Mouse (Mus musculus): Measurements from ENCODE around the gene Tfap4. TPM values are rescaled to one million over a fixed set of nuclear protein-coding genes. Genes with fewer than 3 reads are reported as not detected.

The Tfap4 gene
- polyA plus RNA-seq, 1 experiment from 2014 or later: 6.4 TPM

DNA sequence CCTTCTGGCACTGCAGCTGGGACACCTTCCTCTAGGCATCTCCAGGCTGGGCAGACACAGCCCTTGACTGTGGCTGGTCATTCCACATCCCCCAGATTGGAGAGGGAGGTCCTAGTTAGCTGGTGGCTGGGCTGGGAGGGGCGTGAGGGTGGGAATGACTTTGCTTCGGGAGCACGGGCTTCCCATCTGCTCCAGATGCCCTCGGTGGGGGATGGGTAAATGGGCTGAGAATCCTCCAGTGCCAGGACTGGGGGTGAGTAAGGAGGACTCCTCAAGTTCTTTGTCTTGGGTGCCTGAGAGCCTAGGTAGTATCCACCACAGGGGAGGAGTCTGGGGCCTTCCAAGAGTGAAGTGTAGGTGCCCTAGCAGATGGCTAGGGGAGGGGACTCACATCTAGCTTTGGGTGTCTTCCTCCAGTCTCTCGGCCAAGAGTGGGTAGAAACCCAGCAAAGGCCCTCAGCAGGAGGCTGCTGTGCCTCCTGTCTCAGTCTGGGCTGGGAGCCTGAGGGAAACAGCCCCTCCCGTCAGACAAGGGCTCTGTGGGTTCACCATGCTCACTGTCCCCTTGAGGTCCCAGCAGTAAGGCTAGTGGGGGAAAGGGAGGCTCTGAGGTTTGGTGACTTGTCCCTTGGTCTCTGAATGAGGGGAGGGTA lies 39.4 kb upstream of the Tfap4 start:
- no peak overlapping the region for H3K4me2 ChIP-seq (replicated peaks; ENCODE audit: low read depth, low read length)
- H3K9me3 ChIP-seq (ENCODE audit: low read length): no peaks in the 10 kb centered on the region
- H3K36me3 ChIP-seq (ENCODE audit: insufficient read depth, low read length): no peaks in the 10 kb centered on the region
- no peak for TF ChIP-seq CTCF (IDR thresholded peaks at IDR 0.05)
- TF ChIP-seq EP300 (IDR thresholded peaks at IDR 0.05): no peak
- H3K27ac ChIP-seq (ENCODE audit: low read length): no peak overlapping the region
- H3K9ac ChIP-seq (replicated peaks; ENCODE audit: low read depth): no peak overlapping the region
- H3K4me3 ChIP-seq (ENCODE audit: low read depth, low read length): no peak overlapping the region
- no peak for ATAC-seq
- no peak for DNase-seq (ENCODE audit: low spot score)
- no peaks in the 10 kb centered on the region for H3K27me3 ChIP-seq (replicated peaks; ENCODE audit: insufficient read depth, low read length)
- peaks cover 35% of the 10 kb centered on the region for H3K4me1 ChIP-seq (ENCODE audit: insufficient read depth, low read depth, low read length)
- 34% methylated on average over 6 of the region's 6 CpGs for WGBS

DNA sequence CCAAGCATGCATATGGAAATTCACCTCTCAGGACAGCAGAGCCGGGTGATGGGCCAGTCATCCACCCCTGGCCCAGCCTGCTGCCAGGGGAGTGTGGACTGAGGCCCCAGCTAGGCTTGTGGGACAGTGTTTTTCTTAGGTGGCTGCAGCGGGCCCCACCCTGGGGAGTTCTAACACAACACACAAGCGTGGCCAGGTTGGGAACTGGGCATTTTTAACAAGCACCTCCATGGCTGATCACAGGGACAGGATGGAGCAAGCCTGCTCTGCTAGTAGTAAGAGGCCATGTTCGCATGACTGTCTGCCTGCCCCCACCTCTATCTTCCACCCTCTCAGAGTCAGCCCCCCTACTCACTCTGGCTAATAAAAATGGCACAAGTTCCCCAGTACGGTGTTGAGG lies 38.4 kb upstream of the Tfap4 start:
- no peak overlapping the region; the same call in 1 of the 2 replicates for H3K27ac ChIP-seq (ENCODE audit: low read length)
- 64% methylated on average over 5 of the region's 5 CpGs for WGBS
- H3K4me1 ChIP-seq (ENCODE audit: insufficient read depth, low read depth, low read length): peaks cover 34% of the 10 kb centered on the region
- H3K9me3 ChIP-seq (ENCODE audit: low read length): no peaks in the 10 kb centered on the region
- H3K27me3 ChIP-seq (replicated peaks; ENCODE audit: insufficient read depth, low read length): no peaks in the 10 kb centered on the region
- no peak overlapping the region for H3K4me2 ChIP-seq (replicated peaks; ENCODE audit: low read depth, low read length)
- no peak for DNase-seq (ENCODE audit: low spot score)
- no peak for ATAC-seq
- no peak overlapping the region for H3K9ac ChIP-seq (replicated peaks; ENCODE audit: low read depth)
- no peak for TF ChIP-seq CTCF (IDR thresholded peaks at IDR 0.05)
- no peak for TF ChIP-seq EP300 (IDR thresholded peaks at IDR 0.05)
- no peaks in the 10 kb centered on the region for H3K36me3 ChIP-seq (ENCODE audit: insufficient read depth, low read length)
- H3K4me3 ChIP-seq (ENCODE audit: low read depth, low read length): no peak overlapping the region

DNA sequence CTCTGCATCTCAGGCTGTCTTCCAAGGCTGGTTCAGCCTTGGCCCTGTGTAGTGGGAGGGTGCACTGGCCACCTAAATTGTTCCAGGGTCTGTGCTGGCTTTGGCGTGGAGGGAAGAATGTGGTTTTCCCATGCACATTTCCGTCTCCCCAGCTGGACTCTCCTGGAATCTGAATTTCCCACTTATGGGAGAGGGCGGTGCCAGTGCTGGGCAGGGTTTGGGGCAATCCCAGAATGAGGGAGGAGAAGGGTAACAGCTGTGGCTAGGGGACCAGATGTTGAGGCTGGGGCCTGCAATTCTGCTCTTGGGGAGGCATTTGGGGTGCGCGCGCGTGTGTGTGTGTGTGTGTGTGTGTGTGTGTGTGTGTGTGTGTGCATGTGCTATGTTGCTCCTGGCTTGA lies 37.6 kb upstream of the Tfap4 start:
- Histone ChIP-seq H3K9ac (replicated peaks; ENCODE audit: low read depth) (no peak overlapping the region), H3K9me3 (ENCODE audit: low read length) (no peaks in the 10 kb centered on the region), H3K27me3 (replicated peaks; ENCODE audit: insufficient read depth, low read length) (no peaks in the 10 kb centered on the region), H3K4me3 (ENCODE audit: low read depth, low read length) (no peak overlapping the region), H3K4me1 (ENCODE audit: insufficient read depth, low read depth, low read length) (peaks cover 35% of the 10 kb centered on the region), H3K4me2 (replicated peaks; ENCODE audit: low read depth, low read length) (peak overlapping the region; percentile 78; the same call in 1 of the 2 replicates), H3K27ac (ENCODE audit: low read length) (peak overlapping the region; percentile 54; the same call in 1 of the 2 replicates), H3K36me3 (ENCODE audit: insufficient read depth, low read length) (no peaks in the 10 kb centered on the region)
- ATAC-seq: no peak
- DNase-seq (ENCODE audit: low spot score): peak; percentile 69
- no peak for TF ChIP-seq EP300 (IDR thresholded peaks at IDR 0.05)
- TF ChIP-seq CTCF (IDR thresholded peaks at IDR 0.05): no peak
- WGBS: 22% methylated on average over 3 of the region's 7 CpGs

DNA sequence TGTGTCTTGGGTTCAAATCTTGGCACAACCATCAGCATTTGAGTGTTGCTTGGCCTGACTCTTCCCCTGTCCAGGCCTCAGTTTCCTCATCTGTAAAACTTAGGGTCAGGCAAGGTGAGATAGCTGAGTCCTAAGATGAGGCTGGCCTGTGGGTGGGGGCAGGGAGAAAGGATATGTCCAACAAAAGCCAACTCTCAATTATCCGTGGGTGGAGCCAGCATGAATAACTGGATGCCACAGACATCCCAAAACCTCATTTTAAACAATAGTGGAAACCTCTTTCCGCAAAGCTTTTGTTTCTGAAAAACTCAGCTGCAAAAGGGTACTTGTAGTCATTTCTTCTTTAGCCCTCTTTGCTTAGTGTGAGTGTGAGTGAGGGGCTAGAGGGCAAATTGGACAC lies 37.2 kb upstream of the Tfap4 start:
- WGBS: 42% methylated on average over 2 of the region's 2 CpGs
- H3K4me1 ChIP-seq (ENCODE audit: insufficient read depth, low read depth, low read length): peaks cover 35% of the 10 kb centered on the region
- H3K4me2 ChIP-seq (replicated peaks; ENCODE audit: low read depth, low read length): peak overlapping the region; percentile 78; the same call in 1 of the 2 replicates
- no peaks in the 10 kb centered on the region for H3K27me3 ChIP-seq (replicated peaks; ENCODE audit: insufficient read depth, low read length)
- H3K36me3 ChIP-seq (ENCODE audit: insufficient read depth, low read length): no peaks in the 10 kb centered on the region
- peak overlapping the region; percentile 54 for H3K27ac ChIP-seq (ENCODE audit: low read length)
- TF ChIP-seq EP300 (IDR thresholded peaks at IDR 0.05): no peak
- TF ChIP-seq CTCF (IDR thresholded peaks at IDR 0.05): no peak
- ATAC-seq (no peak), DNase-seq (ENCODE audit: low spot score) (no peak)
- no peaks in the 10 kb centered on the region for H3K9me3 ChIP-seq (ENCODE audit: low read length)
- H3K4me3 ChIP-seq (ENCODE audit: low read depth, low read length): no peak overlapping the region
- no peak overlapping the region for H3K9ac ChIP-seq (replicated peaks; ENCODE audit: low read depth)

DNA sequence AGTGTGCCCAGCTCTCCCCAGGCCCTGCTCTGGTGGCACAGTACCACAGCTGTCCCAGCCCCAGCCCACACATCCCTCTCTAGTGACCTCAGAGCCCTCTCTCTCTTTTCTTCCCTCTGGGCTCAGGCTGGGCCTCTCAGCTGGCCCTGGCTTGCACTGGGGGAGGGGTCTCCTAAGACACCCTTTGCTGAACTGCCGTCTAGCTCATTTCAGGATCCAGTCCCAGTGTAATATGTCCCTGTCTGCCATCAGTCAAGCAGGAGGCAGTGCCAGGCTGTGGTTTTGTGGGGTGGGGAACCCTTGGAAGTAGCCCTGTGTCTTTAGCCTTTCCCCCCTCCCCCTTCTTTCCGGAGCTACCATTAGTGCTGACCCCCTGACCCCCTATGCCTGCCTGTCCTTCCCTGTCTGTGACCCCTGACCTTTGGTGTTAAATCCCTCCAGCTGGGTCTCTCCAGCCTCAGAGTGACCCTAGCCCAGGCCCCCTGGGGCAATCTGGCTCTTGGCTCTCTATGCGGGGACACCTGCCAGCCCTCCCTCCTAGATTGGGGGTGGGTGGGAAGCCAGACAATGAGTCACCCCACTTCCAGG lies 36.6 kb upstream of the Tfap4 start:
- ATAC-seq (no peak), DNase-seq (ENCODE audit: low spot score) (no peak)
- no peak for TF ChIP-seq CTCF (IDR thresholded peaks at IDR 0.05)
- 21% methylated on average over 3 of the region's 3 CpGs for WGBS
- Histone ChIP-seq H3K9ac (replicated peaks; ENCODE audit: low read depth) (no peak overlapping the region), H3K27ac (ENCODE audit: low read length) (peak overlapping the region; percentile 71), H3K4me2 (replicated peaks; ENCODE audit: low read depth, low read length) (peak overlapping the region; percentile 78), H3K9me3 (ENCODE audit: low read length) (no peaks in the 10 kb centered on the region), H3K4me1 (ENCODE audit: insufficient read depth, low read depth, low read length) (peaks cover 35% of the 10 kb centered on the region), H3K27me3 (replicated peaks; ENCODE audit: insufficient read depth, low read length) (no peaks in the 10 kb centered on the region), H3K4me3 (ENCODE audit: low read depth, low read length) (peak overlapping the region; percentile 79; the same call in 1 of the 2 replicates), H3K36me3 (ENCODE audit: insufficient read depth, low read length) (no peaks in the 10 kb centered on the region)

DNA sequence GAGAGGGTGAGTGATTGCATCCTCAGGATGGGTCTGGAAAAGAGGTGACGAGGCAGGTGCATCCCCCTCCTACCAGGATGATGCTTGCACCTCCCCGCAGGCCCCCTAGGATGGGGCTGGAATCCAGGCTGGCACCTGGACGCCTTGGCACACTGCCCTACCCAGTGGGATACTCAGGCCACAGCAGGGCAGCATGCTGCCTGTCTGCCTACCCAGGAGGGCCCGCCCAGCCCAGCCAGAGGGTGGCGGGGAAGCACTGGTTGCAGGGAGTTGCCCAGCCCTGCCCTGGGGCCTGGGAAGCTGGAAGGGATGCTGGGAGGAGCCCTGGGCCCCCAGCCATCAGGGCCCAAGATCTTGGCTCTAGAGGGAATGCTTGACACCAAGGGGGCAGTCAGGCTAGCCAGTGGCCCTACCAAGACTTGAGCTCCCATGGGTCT lies 35.9 kb upstream of the Tfap4 start:
- peak; percentile 29 for ATAC-seq
- TF ChIP-seq EP300 (IDR thresholded peaks at IDR 0.05) (no peak), CTCF (IDR thresholded peaks at IDR 0.05) (peak; percentile 41)
- WGBS: 4% methylated on average over 5 of the region's 5 CpGs

More for the DNA sequence above, 35.9 kb upstream of the Tfap4 start:
- H3K4me3 ChIP-seq (ENCODE audit: low read depth, low read length): peak overlapping the region; percentile 79
- no peaks in the 10 kb centered on the region for H3K27me3 ChIP-seq (replicated peaks; ENCODE audit: insufficient read depth, low read length)
- peaks cover 35% of the 10 kb centered on the region for H3K4me1 ChIP-seq (ENCODE audit: insufficient read depth, low read depth, low read length)
- H3K9ac ChIP-seq (replicated peaks; ENCODE audit: low read depth): peak overlapping the region; percentile 65; the same call in 1 of the 2 replicates
- H3K4me2 ChIP-seq (replicated peaks; ENCODE audit: low read depth, low read length): peak overlapping the region; percentile 78
- DNase-seq (ENCODE audit: low spot score): peak; percentile 43
- no peaks in the 10 kb centered on the region for H3K36me3 ChIP-seq (ENCODE audit: insufficient read depth, low read length)
- H3K9me3 ChIP-seq (ENCODE audit: low read length): no peaks in the 10 kb centered on the region
- peak overlapping the region; percentile 88 for H3K27ac ChIP-seq (ENCODE audit: low read length)
